Mouse (Mus musculus) gastrocnemius, postnatal 14 days (tissue): Measurements from ENCODE around the gene Emilin2. TPM values are rescaled to one million over a fixed set of nuclear protein-coding genes. Genes with fewer than 3 reads are reported as not detected.

Source experiments
- DNase-seq: peaks from one replicate; pipeline ENCODE4 v3.0.0; 2021; ENCODE audit warnings: mixed read lengths
- intact Hi-C: fragments of 180-260 bp; cut with DNase I; formaldehyde crosslinking; loops from one replicate; pipeline ENCODE4 v1.15.1; 2025; ENCODE audit warnings: low total_unique reads
- total RNA-seq, 2 experiments: library from RNA; stranded (reverse); gene quantifications; 2 replicates each; pipeline ENCODE4 v1.2.3; 2021

The Emilin2 gene
- total RNA-seq, 2 experiments from 2014 or later, result 17.1 to 24.8 TPM

DNA sequence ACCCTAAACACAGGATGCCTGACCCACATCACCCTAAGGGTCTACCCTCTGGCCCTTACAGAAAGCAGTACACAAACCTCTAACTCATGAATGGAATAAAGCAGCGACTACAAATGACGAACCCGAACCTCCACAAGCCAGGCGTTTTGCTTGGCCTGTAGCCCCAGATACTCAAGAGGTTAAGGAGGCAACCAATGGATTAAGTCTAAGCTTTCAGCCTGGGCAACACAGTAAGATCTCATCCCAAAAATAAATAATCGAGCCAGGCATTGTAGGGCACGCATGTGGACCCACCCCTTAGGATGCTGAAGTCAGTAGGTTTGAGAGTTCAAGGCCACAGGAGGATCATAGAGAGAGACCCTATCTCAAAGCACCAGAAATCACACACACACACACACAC, 5.7 kb downstream of the Emilin2 start:
- no peak for DNase-seq
- intact Hi-C loops, result no loop called here

GRCm38 (mm10) chr17:71303444-71303843, 8.3 kb downstream of the Emilin2 start:
- intact Hi-C loops, result no loop called here
- DNase-seq, result no peak

- DNase-seq, result no peak
Measured at GRCm38 (mm10) chr17:71301413-71301812, 10.4 kb downstream of the Emilin2 start.

DNA sequence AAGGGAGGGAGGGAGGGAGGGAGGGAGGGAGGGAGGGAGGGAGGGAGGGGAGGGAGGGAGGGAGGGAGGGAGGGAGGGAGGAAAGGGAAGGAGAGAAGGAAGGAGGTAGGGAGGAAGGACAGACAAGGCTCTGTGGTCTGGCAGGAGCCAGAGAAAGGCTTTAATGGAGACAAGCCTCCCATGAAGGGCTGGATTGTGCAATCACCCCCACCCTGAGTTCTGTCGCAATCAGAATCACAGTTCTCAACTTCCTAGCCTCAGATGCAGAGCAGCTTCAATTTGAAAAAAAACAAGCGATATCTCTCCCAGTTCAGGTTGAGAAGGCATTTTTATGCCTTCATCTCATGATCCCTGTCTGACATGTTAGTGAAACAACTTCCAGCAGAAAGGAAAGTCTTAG, 11.4 kb downstream of the Emilin2 start:
- intact Hi-C loops, result no loop called here
- DNase-seq, result peak; percentile 50

More at GRCm38 (mm10) chr17:71301413-71301812, 10.4 kb downstream of the Emilin2 start:
- intact Hi-C loops, result no loop called here

DNA sequence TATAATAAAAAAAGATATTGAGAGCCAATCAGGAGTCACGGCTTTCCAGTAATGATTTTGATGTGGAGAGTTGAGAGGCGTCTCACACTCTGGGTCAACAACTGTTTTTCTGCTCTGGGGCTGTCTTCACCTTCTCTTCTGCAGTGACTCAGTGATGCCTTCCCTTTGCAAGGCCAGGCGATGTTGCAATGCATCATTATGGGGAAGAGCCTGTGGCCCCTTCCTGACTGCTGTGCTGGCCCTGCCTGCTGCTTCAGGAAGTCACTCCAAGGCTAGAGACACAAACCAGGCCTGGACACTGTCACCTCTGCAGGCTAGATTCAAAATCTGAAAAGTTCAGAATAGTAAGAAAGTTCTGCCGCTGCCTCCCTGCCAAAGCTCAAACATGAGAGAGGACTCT, 11.9 kb downstream of the Emilin2 start:
- intact Hi-C loops, result no loop called here
- peak; percentile 37 for DNase-seq

GRCm38 (mm10) chr17:71294570-71294969, 17.2 kb downstream of the Emilin2 start:
- no peak for DNase-seq
- intact Hi-C loops, result no loop called here

- intact Hi-C loops, result no loop called here
- DNase-seq, result no peak
Measured at GRCm38 (mm10) chr17:71292897-71293296, 18.9 kb downstream of the Emilin2 start.

GRCm38 (mm10) chr17:71291897-71292420, 19.8 kb downstream of the Emilin2 start:
- intact Hi-C loops, result no loop called here
- no peak for DNase-seq

DNA sequence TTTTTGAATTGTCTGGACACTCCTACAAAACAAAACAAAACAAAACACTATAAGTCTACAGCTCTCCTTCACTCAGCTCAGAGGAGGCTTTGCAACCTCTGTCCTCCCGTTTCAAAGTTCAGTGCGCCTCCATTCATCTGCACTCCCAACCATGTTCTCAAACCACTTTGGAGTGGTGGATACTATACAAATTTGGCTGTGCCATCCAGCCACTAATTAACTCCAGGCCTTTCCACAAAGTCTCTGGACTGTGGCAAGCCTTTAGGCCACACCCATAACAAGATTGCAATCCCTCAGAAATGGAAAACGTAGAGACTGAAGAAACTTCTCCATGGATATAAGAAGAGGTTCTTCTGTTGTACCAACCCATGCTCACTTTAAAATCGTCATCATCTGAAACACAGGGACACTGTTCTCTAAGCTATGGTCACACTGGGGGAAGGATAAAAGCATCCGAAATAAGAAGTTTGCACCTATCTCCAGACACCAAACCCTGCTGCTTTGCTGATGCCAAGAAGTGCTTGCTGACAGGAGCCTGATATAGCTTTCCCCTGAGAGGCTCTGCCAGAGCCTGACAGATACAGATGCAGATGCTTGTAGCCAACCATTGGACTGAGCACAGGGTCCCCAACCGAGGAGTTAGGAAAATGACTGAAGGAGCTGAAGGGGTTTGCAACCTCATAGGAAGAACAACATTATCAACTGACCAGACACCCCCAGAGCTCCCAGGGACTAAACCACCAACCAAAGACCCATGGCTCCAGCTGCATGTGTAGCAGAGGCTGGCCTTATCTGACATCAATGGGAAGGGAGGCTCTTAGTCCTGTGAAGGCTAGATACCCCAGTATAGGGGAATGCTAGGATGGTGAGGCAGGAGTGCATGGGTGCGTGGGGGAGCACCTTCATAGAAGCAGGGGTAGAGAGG, 21.0 kb downstream of the Emilin2 start:
- intact Hi-C loops, result no loop called here

GRCm38 (mm10) chr17:71289572-71290176, 22.1 kb downstream of the Emilin2 start:
- intact Hi-C loops, result no loop called here
- no peak for DNase-seq

More for the DNA sequence above, 21.0 kb downstream of the Emilin2 start:
- no peak for DNase-seq

DNA sequence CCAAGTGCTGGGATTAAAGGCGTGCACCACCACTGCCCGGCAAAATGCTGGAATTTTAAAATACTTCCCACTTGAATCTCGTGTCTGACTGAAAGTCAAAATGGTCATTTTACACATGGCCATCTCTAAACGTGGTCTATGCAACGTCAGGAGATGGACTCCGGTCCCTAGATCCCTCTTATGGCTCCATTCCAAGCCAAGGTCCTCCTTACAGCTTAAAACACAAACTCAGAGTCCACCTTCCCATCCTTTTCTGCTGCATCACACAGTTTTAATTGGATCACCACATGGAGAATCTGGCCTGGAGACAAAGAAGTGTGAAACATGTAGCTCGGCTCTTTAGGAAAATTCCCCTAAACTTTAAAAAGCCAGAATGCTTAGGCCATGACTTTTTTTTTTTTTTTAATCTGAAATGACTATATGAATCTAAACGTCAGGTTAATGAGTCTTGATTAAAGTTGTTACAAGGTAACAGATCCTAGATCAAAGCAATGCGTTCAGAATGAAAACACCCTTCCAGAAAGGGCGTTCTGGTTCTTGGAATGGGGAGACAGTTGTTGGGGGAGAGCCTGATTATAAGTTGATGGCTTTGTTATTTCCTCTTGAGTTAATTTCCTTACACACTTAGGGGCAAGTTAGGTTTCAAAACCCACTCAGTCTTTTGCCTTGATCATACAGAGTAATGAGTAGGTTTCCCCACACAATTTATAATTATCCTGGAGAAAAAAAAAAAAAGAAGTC, 22.8 kb downstream of the Emilin2 start:
- DNase-seq, result no peak
- intact Hi-C loops, result no loop called here

DNA sequence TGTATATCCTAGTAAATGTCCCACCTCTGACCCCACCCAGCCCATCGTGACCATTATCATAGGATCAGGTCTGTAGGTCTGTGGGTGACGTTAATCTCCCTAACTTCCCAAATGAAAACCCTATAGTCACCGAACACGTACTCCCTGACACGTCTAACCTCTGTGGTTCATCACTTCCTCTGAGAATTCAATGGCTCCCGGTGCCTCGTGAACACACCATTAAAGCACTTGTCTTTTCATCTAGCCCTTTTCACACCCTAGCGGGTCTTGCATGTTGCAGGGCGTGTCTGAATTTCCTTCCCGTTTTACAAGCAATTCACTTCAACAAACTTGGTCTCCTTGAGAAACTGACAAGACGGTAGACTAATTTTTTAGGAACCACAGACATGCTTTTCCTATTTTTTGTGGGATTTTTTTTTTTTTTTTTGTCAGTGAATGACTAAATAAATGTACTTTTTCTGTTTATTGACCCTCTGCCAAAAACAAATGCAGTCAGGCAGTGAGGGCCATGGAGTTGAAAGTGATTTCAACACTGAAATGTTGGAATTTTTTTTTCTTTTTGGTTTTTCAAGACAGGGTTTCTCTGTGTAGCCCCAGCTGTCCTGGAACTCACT, 23.5 kb downstream of the Emilin2 start:
- intact Hi-C loops, result no loop called here
- DNase-seq, result no peak

- DNase-seq, result no peak
- intact Hi-C loops, result no loop called here
Measured at GRCm38 (mm10) chr17:71287586-71287985, 24.2 kb downstream of the Emilin2 start.

DNA sequence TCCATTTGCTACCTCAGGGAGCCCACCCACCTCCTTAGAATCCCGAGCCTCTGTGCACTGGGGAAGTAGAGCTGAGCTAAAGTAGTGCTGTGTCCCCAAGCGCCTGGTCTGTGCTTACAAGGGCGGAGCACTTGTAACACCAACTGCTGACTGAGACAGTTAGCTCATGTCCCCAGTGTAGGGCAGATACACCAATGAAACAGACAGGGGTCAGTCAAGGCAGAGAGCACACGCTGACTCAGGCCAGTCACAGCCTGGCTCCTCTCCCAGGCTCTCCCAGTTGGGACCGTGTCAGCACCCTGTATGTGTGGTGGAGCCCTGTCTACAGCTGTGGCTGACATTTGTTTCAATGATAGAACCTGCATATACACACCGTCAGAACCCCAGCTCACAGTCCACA, 25.8 kb downstream of the Emilin2 start:
- intact Hi-C loops, result no loop called here
- peak; percentile 70 for DNase-seq

DNA sequence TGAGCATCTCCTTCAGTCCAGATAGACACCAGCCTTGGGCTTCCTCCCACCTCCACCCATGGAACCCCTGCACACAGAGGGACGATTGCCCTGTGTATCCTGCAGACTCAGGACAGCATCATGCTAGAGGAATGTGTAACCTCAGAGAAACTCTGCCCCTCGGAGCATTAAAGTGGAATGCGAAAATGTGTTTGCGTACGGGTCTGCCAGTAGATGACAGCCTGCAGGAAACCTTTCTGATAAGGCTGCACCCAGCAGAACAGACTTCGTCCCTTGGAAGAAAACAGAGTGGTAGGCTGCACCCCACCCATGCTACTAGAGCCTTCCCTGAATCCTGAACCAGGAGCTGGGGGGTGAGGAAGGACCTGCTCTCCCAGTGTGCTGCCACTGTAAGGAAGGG, 26.9 kb downstream of the Emilin2 start:
- DNase-seq, result no peak
- intact Hi-C loops, result no loop called here

DNA sequence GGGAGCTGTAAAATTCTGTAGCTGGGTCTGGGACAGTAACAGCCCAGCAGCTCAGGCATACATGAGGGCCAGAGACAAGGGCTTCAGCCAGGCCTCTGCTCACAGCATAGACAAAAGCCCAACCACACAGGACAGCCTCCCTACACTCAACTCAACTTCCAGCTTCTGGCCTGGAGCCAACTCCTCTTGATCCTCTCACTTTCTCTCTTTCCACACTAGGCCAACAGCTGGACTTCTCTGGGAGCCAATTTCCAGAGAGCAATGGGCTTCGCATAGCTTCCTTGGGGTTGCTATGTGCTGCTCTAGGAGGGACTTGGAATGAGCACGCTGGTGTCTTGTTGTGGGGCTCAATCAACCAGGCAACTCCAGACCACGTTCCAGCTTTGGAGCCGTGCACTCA, 28.5 kb downstream of the Emilin2 start:
- peak; percentile 89 for DNase-seq
- intact Hi-C loops, result no loop called here

DNA sequence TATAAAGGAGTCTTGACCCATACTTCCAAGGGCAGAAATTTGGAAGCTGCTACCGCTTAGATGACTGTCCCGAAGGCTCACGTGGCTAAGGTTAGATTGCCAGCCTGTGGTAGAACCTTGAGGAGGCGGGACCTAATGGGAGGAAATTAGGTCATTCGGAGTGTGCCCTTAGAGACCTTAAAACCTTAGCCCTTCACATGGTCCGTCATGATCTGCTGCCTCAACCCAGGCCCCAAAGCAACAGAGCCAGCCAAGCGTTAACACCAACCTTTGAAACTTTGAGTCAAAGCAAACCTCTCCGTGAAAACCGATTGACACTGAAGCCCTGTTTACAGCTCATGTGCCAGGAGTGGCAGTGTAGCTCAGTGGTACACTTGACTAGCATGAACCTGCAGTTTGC, 29.1 kb downstream of the Emilin2 start:
- DNase-seq, result no peak
- intact Hi-C loops, result no loop called here

GRCm38 (mm10) chr17:71277701-71278491, 33.9 kb downstream of the Emilin2 start:
- no peak for DNase-seq
- intact Hi-C loops, result no loop called here

- intact Hi-C loops, result no loop called here
- DNase-seq, result no peak
Measured at GRCm38 (mm10) chr17:71276771-71277170, 35.0 kb downstream of the Emilin2 start.
